In genomic region chr13:115089395-115090025, GRCm38 (mm10) we compare ENCODE assay signal across 8 mouse cellular contexts. TPM values are rescaled to one million over a fixed set of nuclear protein-coding genes. Genes with fewer than 3 reads are reported as not detected.
DNase-seq lines count a peak whose midpoint lies in the region; ATAC-seq and TF ChIP-seq lines count a peak whose summit lies in the region.

No protein-coding gene starts in this region.

- peak overlapping the region; percentile 51 to 74 for H3K4me3 ChIP-seq in ES-E14 (ENCODE audit: insufficient read depth in 1 of 2, low read depth in 1 of 2, low read length in 2 of 2, poor library complexity in 1 of 2, severe bottlenecking in 1 of 2)
- H3K4me3 ChIP-seq in embryonic fibroblast, embryonic 13.5 days (ENCODE audit: insufficient read depth, low read length), result peak overlapping the region; percentile 62
- H3K4me3 ChIP-seq in heart, embryonic 15.5 days, result peak overlapping the region; percentile 70
- peak overlapping the region; percentile 74 for H3K4me3 ChIP-seq in kidney, embryonic 16.5 days (ENCODE audit: low read length)
- peak overlapping the region; percentile 67 to 93 for H3K4me3 ChIP-seq in liver, embryonic 14.5 days (ENCODE audit: insufficient read depth in 1 of 2, low read depth in 2 of 2, low read length in 2 of 2)
- H3K4me3 ChIP-seq in neural tube, embryonic 14.5 days (ENCODE audit: low read depth, low read length), result peak overlapping the region; percentile 64

- in situ Hi-C loops in ES-E14 (cut with MboI; ENCODE audit: low sequenced_read_pairs in 2 of 2, unreplicated experiment in 2 of 2), result no loop called here

- ATAC-seq in heart, embryonic 15.5 days (replicated peaks; ENCODE audit: insufficient number of reproducible peaks, insufficient read depth, low FRiP score, low read depth), result peak; percentile 41
- peak; percentile 59 for ATAC-seq in kidney, embryonic 16.5 days (ENCODE audit: low FRiP score, low TSS enrichment)
- peak; percentile 27 for ATAC-seq in liver, embryonic 14.5 days (ENCODE audit: insufficient read depth)
- peak; percentile 77 for ATAC-seq in neural tube, embryonic 14.5 days (ENCODE audit: low read depth)

- peaks cover 11% of the 10 kb centered on the region for H3K36me3 ChIP-seq in ES-E14 (ENCODE audit: control insufficient read depth, insufficient read depth, low read length, poor library complexity, severe bottlenecking)
- peaks cover 14% of the 10 kb centered on the region for H3K36me3 ChIP-seq in heart, embryonic 15.5 days
- peaks cover 16% of the 10 kb centered on the region for H3K36me3 ChIP-seq in kidney, embryonic 16.5 days (ENCODE audit: insufficient read depth, low read length)
- H3K36me3 ChIP-seq in liver, embryonic 14.5 days (replicated peaks; ENCODE audit: control insufficient read depth, insufficient read depth, low read depth), result peaks cover 18% of the 10 kb centered on the region
- no peaks in the 10 kb centered on the region for H3K36me3 ChIP-seq in neural tube, embryonic 14.5 days (ENCODE audit: control insufficient read depth, insufficient read depth, low read length)

- TF ChIP-seq EP300 in liver, embryonic 14.5 days (IDR thresholded peaks at IDR 0.05; ENCODE audit: low read depth), result no peak

- no peaks in the 10 kb centered on the region for H3K9me3 ChIP-seq in ES-E14 (ENCODE audit: control insufficient read depth, insufficient read depth, low read depth, low read length)
- H3K9me3 ChIP-seq in heart, embryonic 15.5 days (replicated peaks), result no peaks in the 10 kb centered on the region
- no peaks in the 10 kb centered on the region for H3K9me3 ChIP-seq in kidney, embryonic 16.5 days (ENCODE audit: low read length)
- no peaks in the 10 kb centered on the region for H3K9me3 ChIP-seq in liver, embryonic 14.5 days (ENCODE audit: control insufficient read depth, low read length)
- no peaks in the 10 kb centered on the region for H3K9me3 ChIP-seq in neural tube, embryonic 14.5 days (ENCODE audit: control insufficient read depth, low read length)

- TF ChIP-seq POLR2A in embryonic fibroblast, embryonic 13.5 days (IDR thresholded peaks at IDR 0.05; ENCODE audit: low read depth, low read length), result peak; percentile 62

- DNase-seq in ES-E14 (ENCODE audit: low read depth, low spot score), result no peak
- DNase-seq in adrenal gland, postnatal 4 days (ENCODE audit: low spot score in 2 of 2), result peak; percentile 8 to 11
- peak in 1 of 3 experiments; percentile 30 for DNase-seq in liver, embryonic 14.5 days (ENCODE audit: low read depth in 3 of 3, low spot score in 3 of 3)
- DNase-seq in urinary bladder, postnatal 14 days (ENCODE audit: low spot score), result peak; percentile 28

- no peak for TF ChIP-seq CTCF in embryonic fibroblast, embryonic 13.5 days (IDR thresholded peaks at IDR 0.05; ENCODE audit: borderline replicate concordance, insufficient read depth, low read length)
- TF ChIP-seq CTCF in liver, embryonic 14.5 days (IDR thresholded peaks at IDR 0.05; ENCODE audit: low read depth), result no peak

- H3K27me3 ChIP-seq in heart, embryonic 15.5 days, result no peaks in the 10 kb centered on the region
- no peaks in the 10 kb centered on the region for H3K27me3 ChIP-seq in kidney, embryonic 16.5 days (ENCODE audit: insufficient read depth, low read length)
- no peaks in the 10 kb centered on the region for H3K27me3 ChIP-seq in liver, embryonic 14.5 days (ENCODE audit: control insufficient read depth, insufficient read depth, low read length)
- no peaks in the 10 kb centered on the region for H3K27me3 ChIP-seq in neural tube, embryonic 14.5 days (ENCODE audit: control insufficient read depth, insufficient read depth, low read length)

- WGBS in heart, embryonic 15.5 days, result 4% methylated on average over 31 of the region's 35 CpGs
- 5% methylated on average over 33 of the region's 35 CpGs for WGBS in kidney, embryonic 16.5 days
- WGBS in liver, embryonic 14.5 days (ENCODE audit: insufficient replicate concordance), result 2% methylated on average over 34 of the region's 35 CpGs
- 7% methylated on average over 33 of the region's 35 CpGs for WGBS in neural tube, embryonic 14.5 days

- H3K4me1 ChIP-seq in ES-E14 (ENCODE audit: control insufficient read depth in 2 of 2, insufficient read depth in 2 of 2, low read length in 2 of 2, poor library complexity in 1 of 2), result peaks cover 0 to 12% of the 10 kb centered on the region in 2 experiments; a peak in 1 of 4 replicates
- H3K4me1 ChIP-seq in embryonic fibroblast, embryonic 13.5 days (ENCODE audit: control insufficient read depth, insufficient read depth, low read length), result peaks cover 2% of the 10 kb centered on the region; the same call in 1 of the 2 replicates
- peaks cover 50% of the 10 kb centered on the region for H3K4me1 ChIP-seq in heart, embryonic 15.5 days (replicated peaks)
- H3K4me1 ChIP-seq in kidney, embryonic 16.5 days (ENCODE audit: insufficient read depth, low read length), result peaks cover 28% of the 10 kb centered on the region
- H3K4me1 ChIP-seq in liver, embryonic 14.5 days (replicated peaks; ENCODE audit: control insufficient read depth in 2 of 2, insufficient read depth in 2 of 2, low read length in 1 of 2), result peaks cover 15 to 19% of the 10 kb centered on the region in 2 experiments
- H3K4me1 ChIP-seq in neural tube, embryonic 14.5 days (ENCODE audit: control insufficient read depth, insufficient read depth, low read length), result peaks cover 8% of the 10 kb centered on the region; the same call in 1 of the 2 replicates

- H3K27ac ChIP-seq in ES-E14 (ENCODE audit: insufficient read depth, low read depth, low read length, poor library complexity, severe bottlenecking), result no peak overlapping the region
- H3K27ac ChIP-seq in embryonic fibroblast, embryonic 13.5 days (ENCODE audit: insufficient read depth, low read length), result 0 out of 2 replicates have a peak overlapping the region, but pooled peaks have one; percentile 4
- H3K27ac ChIP-seq in heart, embryonic 15.5 days, result peak overlapping the region; percentile 96
- peak overlapping the region; percentile 98 for H3K27ac ChIP-seq in kidney, embryonic 16.5 days (ENCODE audit: low read length)
- peak overlapping the region; percentile 98 for H3K27ac ChIP-seq in liver, embryonic 14.5 days
- H3K27ac ChIP-seq in neural tube, embryonic 14.5 days (ENCODE audit: low read depth, low read length), result no peak overlapping the region

- H3K4me2 ChIP-seq in heart, embryonic 15.5 days, result peak overlapping the region; percentile 83
- H3K4me2 ChIP-seq in kidney, embryonic 16.5 days (replicated peaks; ENCODE audit: low read depth, low read length), result peak overlapping the region; percentile 90
- H3K4me2 ChIP-seq in liver, embryonic 14.5 days (ENCODE audit: low read depth), result peak overlapping the region; percentile 100
- H3K4me2 ChIP-seq in neural tube, embryonic 14.5 days (ENCODE audit: low read depth, low read length), result peak overlapping the region; percentile 97

- peak overlapping the region; percentile 77 for H3K9ac ChIP-seq in ES-E14 (ENCODE audit: insufficient read depth, low read depth, low read length, poor library complexity, severe bottlenecking)
- peak overlapping the region; percentile 75 for H3K9ac ChIP-seq in heart, embryonic 15.5 days
- H3K9ac ChIP-seq in kidney, embryonic 16.5 days (replicated peaks; ENCODE audit: low read length), result peak overlapping the region; percentile 88
- H3K9ac ChIP-seq in liver, embryonic 14.5 days (replicated peaks), result peak overlapping the region; percentile 95
- peak overlapping the region; percentile 81 for H3K9ac ChIP-seq in neural tube, embryonic 14.5 days (replicated peaks; ENCODE audit: low read depth, low read length)

TF ChIP-seq in ES-E14, 5 proteins besides CTCF, POLR2A, EP300 and RAD21:
- TF ChIP-seq CHD2 (IDR thresholded peaks at IDR 0.05; ENCODE audit: low read depth, low read length) (no peak), ZC3H11A (IDR thresholded peaks at IDR 0.05; ENCODE audit: borderline replicate concordance, low read depth, low read length) (no peak), MAFK (IDR thresholded peaks at IDR 0.05; ENCODE audit: insufficient read depth, low read depth, low read length) (no peak), HCFC1 (IDR thresholded peaks at IDR 0.05; ENCODE audit: borderline replicate concordance, insufficient read depth, low read length) (no peak), ZNF384 (IDR thresholded peaks at IDR 0.05; ENCODE audit: low read depth, low read length) (no peak)

RNA-seq across cellular contexts. Expression of gene Pelo, which starts 0.5 kb away (rescaled TPM):
- 16.8 and 24.1 TPM in 2 replicates for total RNA-seq in ES-E14 (2012; rRNA removed)
- total RNA-seq in adrenal gland, postnatal 4 days (2021), result 10 to 100 TPM; 26.7 to 28.7 TPM
- polyA plus RNA-seq in embryonic fibroblast, embryonic 13.5 days (2011; ENCODE audit: insufficient read length, low read depth, missing spikeins), result 14.1 and 17.0 TPM in 2 replicates
- 4.7 and 5.5 TPM in 2 replicates for polyA plus RNA-seq in heart, embryonic 15.5 days (2015; fragmentation: Nextera tagmentation; extraction: Ambion mirVana)
- polyA plus RNA-seq in kidney, embryonic 16.5 days (2015; fragmentation: Nextera tagmentation; extraction: Ambion mirVana), result 5.8 and 7.5 TPM in 2 replicates
- polyA plus RNA-seq in liver, embryonic 14.5 days (2012; rRNA removed), result 14.8 and 19.2 TPM in 2 replicates
- 4.9 and 5.2 TPM in 2 replicates for polyA plus RNA-seq in liver, embryonic 14.5 days (2014; fragmentation: Nextera tagmentation; extraction: Ambion mirVana)
- 5.6 and 6.5 TPM in 2 replicates for polyA plus RNA-seq in neural tube, embryonic 14.5 days (2014; fragmentation: Nextera tagmentation; extraction: Ambion mirVana)

RNA-seq across cellular contexts. Expression of gene Gm49395, which starts 12.2 kb away (rescaled TPM):
- total RNA-seq in ES-E14 (2012; rRNA removed), result 4.7 and 4.8 TPM in 2 replicates
- 10 to 100 TPM in 1 of 2 experiments, 1 to 10 TPM in 1; 7.9 to 14.8 TPM for total RNA-seq in adrenal gland, postnatal 4 days (2021)
- 3.5 and 6.6 TPM in 2 replicates for polyA plus RNA-seq in embryonic fibroblast, embryonic 13.5 days (2011; ENCODE audit: insufficient read length, low read depth, missing spikeins)
- 6.0 and 8.9 TPM in 2 replicates for polyA plus RNA-seq in heart, embryonic 15.5 days (2015; fragmentation: Nextera tagmentation; extraction: Ambion mirVana)
- 6.7 and 8.8 TPM in 2 replicates for polyA plus RNA-seq in kidney, embryonic 16.5 days (2015; fragmentation: Nextera tagmentation; extraction: Ambion mirVana)
- polyA plus RNA-seq in liver, embryonic 14.5 days (2012; rRNA removed), result 0.17 and 0.58 TPM in 2 replicates
- polyA plus RNA-seq in liver, embryonic 14.5 days (2014; fragmentation: Nextera tagmentation; extraction: Ambion mirVana), result 2.8 and 3.2 TPM in 2 replicates
- 1.8 and 4.0 TPM in 2 replicates for polyA plus RNA-seq in neural tube, embryonic 14.5 days (2014; fragmentation: Nextera tagmentation; extraction: Ambion mirVana)

RNA-seq across cellular contexts. Expression of gene Itga1, which starts 12.3 kb away (rescaled TPM):
- total RNA-seq in ES-E14 (2012; rRNA removed), result 2.0 and 2.6 TPM in 2 replicates
- 10 to 100 TPM; 25.9 to 32.9 TPM for total RNA-seq in adrenal gland, postnatal 4 days (2021)
- polyA plus RNA-seq in embryonic fibroblast, embryonic 13.5 days (2011; ENCODE audit: insufficient read length, low read depth, missing spikeins), result 17.9 and 23.1 TPM in 2 replicates
- polyA plus RNA-seq in heart, embryonic 15.5 days (2015; fragmentation: Nextera tagmentation; extraction: Ambion mirVana), result 23.5 and 25.6 TPM in 2 replicates
- polyA plus RNA-seq in kidney, embryonic 16.5 days (2015; fragmentation: Nextera tagmentation; extraction: Ambion mirVana), result 32.2 and 32.5 TPM in 2 replicates
- polyA plus RNA-seq in liver, embryonic 14.5 days (2012; rRNA removed), result 0.81 and 0.94 TPM in 2 replicates
- polyA plus RNA-seq in liver, embryonic 14.5 days (2014; fragmentation: Nextera tagmentation; extraction: Ambion mirVana), result 2.8 and 3.5 TPM in 2 replicates
- polyA plus RNA-seq in neural tube, embryonic 14.5 days (2014; fragmentation: Nextera tagmentation; extraction: Ambion mirVana), result 4.6 and 9.7 TPM in 2 replicates

Comparison
In these comparisons a context has a peak if more than half of its experiments do, and no peak if none do; other contexts are left out.
1. H3K27ac ChIP-seq: peak in embryonic fibroblast, embryonic 13.5 days (single experiment), heart, embryonic 15.5 days (single experiment), kidney, embryonic 16.5 days (single experiment) and liver, embryonic 14.5 days (single experiment); none in ES-E14 (single experiment) and neural tube, embryonic 14.5 days (single experiment).
2. ATAC-seq: peak in every context shown above with its lines; median percentile 77 in neural tube, embryonic 14.5 days; 59 in kidney, embryonic 16.5 days; 41 in heart, embryonic 15.5 days; 27 in liver, embryonic 14.5 days.
3. Peak in every context shown above with its lines, with median percentiles within 50 percentile points of each other: H3K4me3 ChIP-seq, H3K9ac ChIP-seq and H3K4me2 ChIP-seq.